Mouse (Mus musculus): Measurements from ENCODE around the gene Ptpra.

GRCm38 (mm10) chr2:130448449-130448848 lies 1.6 kb upstream of the Ptpra start:
- no peak for TF ChIP-seq POLR2A (IDR thresholded peaks at IDR 0.05; ENCODE audit: insufficient read depth, low read depth, low read length)
- TF ChIP-seq CTCF (IDR thresholded peaks at IDR 0.05; ENCODE audit: insufficient read depth, low read depth, low read length), result no peak
